Mouse (Mus musculus) liver, adult 2 months (tissue): ENCODE measurements around the gene Gm17617.
A peak's percentile ranks its signal among the peaks of the same experiment; 100 is the strongest.

ENCODE experiments used
- CTCF ChIP-seq: fragments of 200-500 bp; IDR thresholded peaks from 2 replicates; pipeline ENCODE4 v1.5.1; 2011; ENCODE audit warnings: low read depth, low read length, control low read depth
- POLR2A ChIP-seq: fragments of 200-500 bp; IDR thresholded peaks from 2 replicates; pipeline ENCODE4 v1.6.1; 2011; ENCODE audit warnings: low read length, control low read depth; ENCODE audit not compliant: insufficient read depth; ENCODE audit errors: extremely low read depth

GRCm38 (mm10) chr13:55178556-55178955 is 45.2 kb upstream of the Gm17617 start:
- TF ChIP-seq POLR2A (no peak), CTCF (peak; percentile 71)
